Mouse (Mus musculus) lung, embryonic 14.5 days (tissue): Measurements from ENCODE around the gene Apoc1. TPM values are rescaled to one million over a fixed set of nuclear protein-coding genes. Genes with fewer than 3 reads are reported as not detected.

Source experiments
- ATAC-seq: fragments of 200-750 bp; cut with Nextera tagmentation; 2 replicates; pipeline ENCODE4 v1.8.0; 2017; ENCODE audit warnings: mild to moderate bottlenecking, moderate TSS enrichment, moderate library complexity; ENCODE audit not compliant: insufficient read depth
- DNase-seq: peaks from one replicate; pipeline ENCODE4 v3.0.0-alpha.2; 2015
- H3K27ac ChIP-seq: fragments of 300-500 bp; sonication (generic); 2 replicates; pipeline ENCODE4 v1.5.1; 2014; ENCODE audit warnings: low read depth, mild to moderate bottlenecking, moderate library complexity
- H3K27me3 ChIP-seq: fragments of 300-500 bp; sonication (generic); 2 replicates; pipeline ENCODE4 v1.6.1; 2014; ENCODE audit warnings: low read length, control low read depth; ENCODE audit not compliant: insufficient read depth
- H3K36me3 ChIP-seq: fragments of 300-500 bp; sonication (generic); 2 replicates; pipeline ENCODE4 v1.6.1; 2014; ENCODE audit warnings: control low read depth; ENCODE audit not compliant: insufficient read depth
- H3K4me1 ChIP-seq: fragments of 300-500 bp; sonication (generic); 2 replicates; pipeline ENCODE4 v1.6.1; 2014; ENCODE audit warnings: antibody characterized with exemption, control low read depth; ENCODE audit not compliant: insufficient read depth
- H3K4me2 ChIP-seq: fragments of 300-500 bp; sonication (generic); 2 replicates; pipeline ENCODE4 v1.6.1; 2014; ENCODE audit warnings: mild to moderate bottlenecking
- H3K4me3 ChIP-seq: fragments of 300-500 bp; sonication (generic); 2 replicates; pipeline ENCODE4 v1.5.1; 2014; ENCODE audit warnings: low read depth, low read length
- H3K9ac ChIP-seq: fragments of 300-500 bp; sonication (generic); 2 replicates; pipeline ENCODE4 v1.6.1; 2014
- H3K9me3 ChIP-seq: fragments of 300-500 bp; sonication (generic); 2 replicates; pipeline ENCODE4 v1.6.1; 2016; ENCODE audit warnings: low read depth, low read length, control low read depth
- CTCF ChIP-seq: IDR thresholded peaks from 2 replicates; pipeline ENCODE4 v1.5.1; 2016; ENCODE audit warnings: antibody characterized with exemption, low read depth
- WGBS: fragments of 180-500 bp; shearing (Covaris S2); extraction: QIAGEN DNeasy Blood & Tissue Kit; methylation state at CpG from one replicate; pipeline ENCODE4 v1.1.7; 2014; 5-methylcytosine and 5-hydroxymethylcytosine counted together
- polyA plus RNA-seq: library from polyadenylated mRNA; unstranded; fragments of >200 nt; fragmentation: Nextera tagmentation; extraction: Ambion mirVana; gene quantifications from 2 replicates; pipeline ENCODE4 v1.2.1, GENCODE M21; 2014

The Apoc1 gene
- polyA plus RNA-seq, 1 experiment from 2014 or later, result 13.6 TPM

DNA sequence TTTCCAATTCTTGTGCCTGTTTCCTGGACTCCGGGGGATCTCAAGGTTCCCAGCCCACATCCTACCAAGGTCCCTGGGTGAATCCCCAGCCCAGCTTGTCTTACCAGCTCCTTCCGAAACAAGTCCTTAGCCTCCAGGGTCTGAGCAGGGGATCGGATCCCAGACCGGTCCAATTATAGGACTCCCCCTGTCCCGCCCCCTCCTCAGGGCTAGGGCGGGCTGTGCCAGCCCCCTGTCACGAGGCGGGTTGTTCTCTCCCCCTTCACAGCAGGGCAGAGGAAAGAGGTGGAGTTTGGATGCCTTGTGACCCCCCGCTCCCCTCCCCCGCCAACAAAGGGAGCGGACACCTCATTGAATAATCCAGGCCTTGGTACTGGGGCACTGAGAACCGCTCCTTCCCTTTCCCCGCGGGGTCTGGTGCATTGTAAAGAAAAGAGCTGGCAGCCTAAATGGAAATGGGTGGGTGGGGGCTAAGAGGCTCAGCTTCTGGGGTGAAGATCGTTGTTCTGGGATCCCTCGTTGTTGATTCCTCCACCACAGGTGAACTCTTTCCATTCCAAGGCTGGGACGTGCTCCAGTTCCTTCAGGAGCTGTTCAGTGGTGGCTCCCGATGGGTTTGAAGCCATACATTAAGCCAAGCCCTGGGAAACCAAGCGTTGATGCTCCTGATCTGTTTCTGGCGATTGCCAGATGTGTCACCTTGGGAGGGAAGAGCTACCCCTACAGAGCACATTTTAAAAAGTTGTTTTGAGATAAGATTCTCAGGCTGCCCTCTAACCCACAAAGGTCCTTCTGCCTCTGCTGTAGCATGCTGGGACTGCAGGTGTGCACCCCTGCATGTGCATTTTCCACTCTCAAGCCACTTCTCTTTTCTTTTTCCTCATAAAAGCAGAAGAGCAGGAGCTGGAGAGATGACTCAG, 6.7 kb upstream of the Apoc1 start, which contains the start of gene Apoe:
Apoe (minus strand) TSS at position 282 of the 920 bp plus-strand sequence.
- Histone ChIP-seq H3K4me2 (peak within 1 kb of the TSS; percentile 68), H3K4me3 (peak within 1 kb of the TSS; percentile 34), H3K4me1 (peaks cover 14% of the 10 kb centered on the region; the same call in 1 of the 2 replicates), H3K27ac (peak within 1 kb of the TSS; percentile 46; the same call in 1 of the 2 replicates), H3K36me3 (peaks cover 39% of the 10 kb centered on the region), H3K9me3 (no peaks in the 10 kb centered on the region; the same call in 1 of the 2 replicates), H3K27me3 (no peaks in the 10 kb centered on the region), H3K9ac (peak within 1 kb of the TSS; percentile 42)
- 0 out of 2 replicates have a peak, but pooled peaks have one; percentile 19 for TF ChIP-seq CTCF
- peak; percentile 67; the same call in 1 of the 2 replicates for ATAC-seq
- peak; percentile 60 for DNase-seq
- 2% methylated on average over 20 of the region's 20 CpGs for WGBS

DNA sequence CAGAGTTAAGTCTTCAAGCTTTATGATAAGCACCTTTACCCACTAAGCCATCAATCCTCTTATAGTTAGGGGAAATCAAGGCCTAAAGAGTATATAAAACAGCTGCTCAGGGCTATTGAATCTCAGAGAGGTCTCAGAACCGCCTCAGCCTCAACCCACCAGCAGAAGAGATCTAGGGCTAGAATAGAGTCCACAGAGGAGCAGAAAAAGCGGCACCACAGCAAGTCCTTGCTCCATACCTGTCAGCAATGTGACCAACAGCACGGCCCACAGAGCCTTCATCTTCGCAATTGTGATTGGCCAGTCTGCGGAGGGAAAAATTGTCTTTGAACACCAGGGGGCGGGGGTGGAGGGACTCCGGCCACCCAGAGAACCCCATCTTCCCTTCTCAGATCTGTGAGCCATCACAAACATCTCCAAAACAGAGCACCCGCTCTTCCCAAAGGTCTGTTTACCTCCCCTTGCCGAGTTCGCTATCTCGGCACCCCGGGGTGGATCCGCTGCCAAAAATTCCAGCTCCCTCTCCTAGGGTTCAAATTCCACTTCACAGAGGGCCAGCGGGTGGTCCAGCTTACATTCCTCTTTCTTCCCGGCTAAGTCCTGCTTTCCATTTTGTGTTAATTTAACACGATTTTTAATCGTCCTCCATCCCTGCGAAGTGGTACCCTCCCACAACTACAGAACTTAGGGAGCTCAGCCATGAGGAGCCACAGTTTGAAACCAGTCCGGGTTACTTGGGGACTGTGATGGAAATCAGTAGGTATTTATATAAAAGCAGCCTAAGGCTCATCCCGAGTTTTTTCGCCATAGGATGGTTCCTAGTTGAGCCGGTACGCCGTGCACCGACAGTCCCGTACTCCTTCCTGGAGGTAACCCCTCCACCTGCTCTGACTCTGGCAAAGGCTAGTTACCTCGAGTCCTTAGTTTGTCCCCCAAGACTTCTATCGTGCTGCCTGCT, 5.8 kb upstream of the Apoc1 start:
- Histone ChIP-seq H3K27ac (peak overlapping the region; percentile 46; the same call in 1 of the 2 replicates), H3K4me1 (peaks cover 21% of the 10 kb centered on the region), H3K9me3 (no peaks in the 10 kb centered on the region; the same call in 1 of the 2 replicates), H3K4me2 (peak overlapping the region; percentile 68), H3K4me3 (peak overlapping the region; percentile 34), H3K36me3 (peaks cover 31% of the 10 kb centered on the region), H3K27me3 (no peaks in the 10 kb centered on the region), H3K9ac (peak overlapping the region; percentile 42)
- ATAC-seq (peak; percentile 26; the same call in 1 of the 2 replicates), DNase-seq (peak; percentile 63)
- peak; percentile 64 for TF ChIP-seq CTCF
- 2% methylated on average over 28 of the region's 28 CpGs for WGBS

DNA sequence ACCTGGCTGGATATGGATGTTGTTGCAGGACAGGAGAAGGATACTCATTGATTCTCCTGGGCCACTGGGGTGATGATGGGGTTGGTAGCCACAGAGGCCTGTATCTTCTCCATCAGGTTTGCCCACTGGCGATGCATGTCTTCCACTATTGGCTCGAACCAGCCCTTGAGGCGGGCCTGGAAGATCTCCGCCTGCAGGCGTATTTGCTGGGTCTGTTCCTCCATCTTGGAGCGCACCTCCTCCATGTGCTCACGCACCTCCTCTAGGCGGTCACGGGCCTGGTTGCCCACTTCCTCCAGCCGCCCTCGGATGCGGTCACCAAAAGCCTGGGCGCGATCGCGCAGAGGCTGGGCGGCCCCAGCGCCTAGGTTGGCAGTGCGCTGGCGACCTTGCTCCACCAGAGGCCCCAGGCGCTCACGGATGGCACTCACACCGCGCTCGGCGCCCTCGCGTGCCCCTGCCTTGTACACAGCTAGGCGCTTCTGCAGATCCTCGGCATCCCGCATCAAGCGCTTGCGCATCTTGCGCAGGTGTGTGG, 3.9 kb upstream of the Apoc1 start:
- 0 out of 2 replicates have a peak overlapping the region, but pooled peaks have one; percentile 4 for H3K4me3 ChIP-seq
- H3K27ac ChIP-seq, result no peak overlapping the region

DNA sequence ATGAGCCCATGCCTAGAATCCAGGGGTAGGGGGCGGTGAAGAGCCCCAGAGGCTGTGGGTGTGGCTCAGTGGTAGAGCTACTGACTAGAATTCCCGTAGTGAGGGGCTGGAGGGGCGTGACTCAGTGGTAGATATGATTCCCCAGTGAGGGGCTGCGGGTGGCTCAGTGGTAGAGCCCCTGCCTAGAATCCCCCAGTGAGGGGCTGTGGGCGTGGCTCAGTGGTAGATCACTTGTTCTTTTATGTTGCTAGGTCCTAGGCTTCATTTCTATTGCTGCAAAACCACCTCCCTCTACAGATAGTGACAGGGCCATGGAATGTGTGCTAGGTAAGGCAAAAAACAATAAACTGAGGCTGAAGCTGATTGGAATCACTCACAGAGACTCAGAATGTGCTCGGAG, 3.4 kb upstream of the Apoc1 start:
- Histone ChIP-seq H3K9me3 (no peaks in the 10 kb centered on the region; the same call in 1 of the 2 replicates), H3K9ac (no peak overlapping the region), H3K36me3 (peaks cover 14% of the 10 kb centered on the region; the same call in 1 of the 2 replicates), H3K4me1 (peaks cover 28% of the 10 kb centered on the region), H3K27me3 (no peaks in the 10 kb centered on the region), H3K4me2 (no peak overlapping the region), H3K4me3 (no peak overlapping the region), H3K27ac (no peak overlapping the region)
- DNase-seq (no peak), ATAC-seq (no peak)
- 73% methylated on average over 6 of the region's 6 CpGs for WGBS
- no peak for TF ChIP-seq CTCF

More for the DNA sequence above, 3.9 kb upstream of the Apoc1 start:
- ATAC-seq (no peak), DNase-seq (no peak)
- H3K4me2 ChIP-seq, result no peak overlapping the region
- no peak for TF ChIP-seq CTCF
- WGBS, result 93% methylated on average over 34 of the region's 34 CpGs
- H3K4me1 ChIP-seq, result peaks cover 28% of the 10 kb centered on the region
- no peaks in the 10 kb centered on the region; the same call in 1 of the 2 replicates for H3K9me3 ChIP-seq
- H3K9ac ChIP-seq, result no peak overlapping the region
- H3K36me3 ChIP-seq, result peaks cover 15% of the 10 kb centered on the region; the same call in 1 of the 2 replicates
- no peaks in the 10 kb centered on the region for H3K27me3 ChIP-seq

DNA sequence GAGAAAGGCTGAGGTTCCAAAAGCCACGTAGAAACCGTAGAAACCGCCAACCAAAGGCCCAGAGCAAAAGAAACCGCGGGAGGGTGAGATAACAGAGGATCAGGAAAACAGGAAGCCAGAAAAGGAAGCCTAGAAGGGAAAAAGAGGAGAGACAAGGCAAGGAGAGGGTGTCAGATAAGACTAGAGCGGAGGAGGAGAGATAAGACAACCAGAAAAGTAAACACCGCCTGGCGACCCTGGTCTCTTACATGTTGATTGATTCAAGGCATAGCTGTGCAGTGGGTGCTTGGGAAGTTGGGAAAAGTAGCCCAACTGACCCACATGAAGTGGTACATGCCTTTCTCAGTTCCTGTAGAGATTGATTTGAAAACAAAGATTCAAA, 2.7 kb upstream of the Apoc1 start:
- no peak for ATAC-seq
- H3K4me1 ChIP-seq, result peaks cover 28% of the 10 kb centered on the region
- 7% methylated on average over 8 of the region's 8 CpGs for WGBS

More for the DNA sequence above, 2.7 kb upstream of the Apoc1 start:
- Histone ChIP-seq H3K9ac (no peak overlapping the region; the same call in 1 of the 2 replicates), H3K27me3 (no peaks in the 10 kb centered on the region), H3K36me3 (peaks cover 9% of the 10 kb centered on the region; the same call in 1 of the 2 replicates), H3K4me3 (no peak overlapping the region), H3K9me3 (no peaks in the 10 kb centered on the region; the same call in 1 of the 2 replicates), H3K27ac (peak overlapping the region; percentile 76), H3K4me2 (no peak overlapping the region)
- TF ChIP-seq CTCF, result no peak
- DNase-seq, result peak; percentile 24
